Mouse (Mus musculus): ENCODE measurements around the gene Loxl1. TPM values are rescaled to one million over a fixed set of nuclear protein-coding genes. Genes with fewer than 3 reads are reported as not detected.
"Not testable (repeated sequence)": the region's sequence is repeated elsewhere in the genome, so short reads cannot be mapped to it uniquely, and the experiment has no call there.

Loxl1 gene
- polyA plus RNA-seq, 1 experiment, result 2.3 TPM

GRCm38 (mm10) chr9:58274626-58275025 is 38.4 kb downstream of the Loxl1 start:
- TF ChIP-seq CTCF (IDR thresholded peaks at IDR 0.05; ENCODE audit: borderline replicate concordance, insufficient read depth, low read depth, low read length), result no peak
- TF ChIP-seq POLR2A (IDR thresholded peaks at IDR 0.05; ENCODE audit: borderline replicate concordance, insufficient read depth, low read length), result no peak
- no peak for DNase-seq
- no peak overlapping the region for H3K27ac ChIP-seq (ENCODE audit: insufficient read depth, low read length)
- H3K4me1 ChIP-seq (ENCODE audit: control insufficient read depth, insufficient read depth, low read length), result peaks cover 10% of the 10 kb centered on the region; the same call in 1 of the 2 replicates
- 83% methylated on average over 3 of the region's 3 CpGs for WGBS
- no peaks in the 10 kb centered on the region for H3K27me3 ChIP-seq (ENCODE audit: control insufficient read depth, insufficient read depth, low read length)
- H3K4me3 ChIP-seq (replicated peaks; ENCODE audit: insufficient read depth, low read depth, low read length), result no peak overlapping the region

GRCm38 (mm10) chr9:58274101-58274604 is 38.8 kb downstream of the Loxl1 start:
- no peak overlapping the region for H3K4me3 ChIP-seq (replicated peaks; ENCODE audit: insufficient read depth, low read depth, low read length)
- WGBS, result 92% methylated on average over 7 of the region's 7 CpGs
- no peak overlapping the region for H3K27ac ChIP-seq (ENCODE audit: insufficient read depth, low read length)
- DNase-seq, result no peak
- no peak for TF ChIP-seq POLR2A (IDR thresholded peaks at IDR 0.05; ENCODE audit: borderline replicate concordance, insufficient read depth, low read length)
- TF ChIP-seq CTCF (IDR thresholded peaks at IDR 0.05; ENCODE audit: borderline replicate concordance, insufficient read depth, low read depth, low read length), result no peak
- no peaks in the 10 kb centered on the region for H3K27me3 ChIP-seq (ENCODE audit: control insufficient read depth, insufficient read depth, low read length)
- peaks cover 10% of the 10 kb centered on the region; the same call in 1 of the 2 replicates for H3K4me1 ChIP-seq (ENCODE audit: control insufficient read depth, insufficient read depth, low read length)

GRCm38 (mm10) chr9:58272855-58273254 is 40.1 kb downstream of the Loxl1 start:
- no peak overlapping the region for H3K4me3 ChIP-seq (replicated peaks; ENCODE audit: insufficient read depth, low read depth, low read length)
- no peaks in the 10 kb centered on the region for H3K27me3 ChIP-seq (ENCODE audit: control insufficient read depth, insufficient read depth, low read length)
- DNase-seq, result no peak
- TF ChIP-seq CTCF (IDR thresholded peaks at IDR 0.05; ENCODE audit: borderline replicate concordance, insufficient read depth, low read depth, low read length) (no peak), POLR2A (IDR thresholded peaks at IDR 0.05; ENCODE audit: borderline replicate concordance, insufficient read depth, low read length) (no peak)
- WGBS, result 88% methylated on average over 9 of the region's 9 CpGs
- H3K4me1 ChIP-seq (ENCODE audit: control insufficient read depth, insufficient read depth, low read length), result peaks cover 10% of the 10 kb centered on the region; the same call in 1 of the 2 replicates
- no peak overlapping the region for H3K27ac ChIP-seq (ENCODE audit: insufficient read depth, low read length)

GRCm38 (mm10) chr9:58272068-58272541 is 40.9 kb downstream of the Loxl1 start:
- no peak for DNase-seq
- H3K27me3 ChIP-seq (ENCODE audit: control insufficient read depth, insufficient read depth, low read length), result no peaks in the 10 kb centered on the region
- WGBS, result 85% methylated on average over 2 of the region's 2 CpGs
- peaks cover 10% of the 10 kb centered on the region; the same call in 1 of the 2 replicates for H3K4me1 ChIP-seq (ENCODE audit: control insufficient read depth, insufficient read depth, low read length)
- no peak overlapping the region for H3K27ac ChIP-seq (ENCODE audit: insufficient read depth, low read length)
- no peak for TF ChIP-seq POLR2A (IDR thresholded peaks at IDR 0.05; ENCODE audit: borderline replicate concordance, insufficient read depth, low read length)
- no peak for TF ChIP-seq CTCF (IDR thresholded peaks at IDR 0.05; ENCODE audit: borderline replicate concordance, insufficient read depth, low read depth, low read length)
- no peak overlapping the region for H3K4me3 ChIP-seq (replicated peaks; ENCODE audit: insufficient read depth, low read depth, low read length)

GRCm38 (mm10) chr9:58271551-58271950 is 41.4 kb downstream of the Loxl1 start:
- H3K27me3 ChIP-seq (ENCODE audit: control insufficient read depth, insufficient read depth, low read length); H3K4me1 ChIP-seq (ENCODE audit: control insufficient read depth, insufficient read depth, low read length); H3K4me3 ChIP-seq (replicated peaks; ENCODE audit: insufficient read depth, low read depth, low read length); H3K27ac ChIP-seq (ENCODE audit: insufficient read depth, low read length); DNase-seq: not testable (repeated sequence)
- WGBS, result 96% methylated on average over 9 of the region's 9 CpGs

- Histone ChIP-seq H3K4me1 (ENCODE audit: control insufficient read depth, insufficient read depth, low read length) (peaks cover 10% of the 10 kb centered on the region; the same call in 1 of the 2 replicates), H3K27ac (ENCODE audit: insufficient read depth, low read length) (no peak overlapping the region), H3K4me3 (replicated peaks; ENCODE audit: insufficient read depth, low read depth, low read length) (no peak overlapping the region), H3K27me3 (ENCODE audit: control insufficient read depth, insufficient read depth, low read length) (no peaks in the 10 kb centered on the region)
- WGBS, result 96% methylated on average over 3 of the region's 3 CpGs
- TF ChIP-seq CTCF (IDR thresholded peaks at IDR 0.05; ENCODE audit: borderline replicate concordance, insufficient read depth, low read depth, low read length) (no peak), POLR2A (IDR thresholded peaks at IDR 0.05; ENCODE audit: borderline replicate concordance, insufficient read depth, low read length) (no peak)
- DNase-seq, result no peak
Measured at GRCm38 (mm10) chr9:58271109-58271508, 41.9 kb downstream of the Loxl1 start.

GRCm38 (mm10) chr9:58270081-58270480 is 42.9 kb downstream of the Loxl1 start:
- Histone ChIP-seq H3K4me1 (ENCODE audit: control insufficient read depth, insufficient read depth, low read length) (peaks cover 2% of the 10 kb centered on the region; the same call in 1 of the 2 replicates), H3K27ac (ENCODE audit: insufficient read depth, low read length) (no peak overlapping the region), H3K27me3 (ENCODE audit: control insufficient read depth, insufficient read depth, low read length) (no peaks in the 10 kb centered on the region), H3K4me3 (replicated peaks; ENCODE audit: insufficient read depth, low read depth, low read length) (no peak overlapping the region)
- WGBS, result 62% methylated on average over 3 of the region's 3 CpGs
- TF ChIP-seq POLR2A (IDR thresholded peaks at IDR 0.05; ENCODE audit: borderline replicate concordance, insufficient read depth, low read length), result no peak
- TF ChIP-seq CTCF (IDR thresholded peaks at IDR 0.05; ENCODE audit: borderline replicate concordance, insufficient read depth, low read depth, low read length), result no peak
- no peak for DNase-seq

- Histone ChIP-seq H3K4me1 (ENCODE audit: control insufficient read depth, insufficient read depth, low read length) (no peaks in the 10 kb centered on the region), H3K27ac (ENCODE audit: insufficient read depth, low read length) (no peak overlapping the region), H3K4me3 (replicated peaks; ENCODE audit: insufficient read depth, low read depth, low read length) (no peak overlapping the region), H3K27me3 (ENCODE audit: control insufficient read depth, insufficient read depth, low read length) (no peaks in the 10 kb centered on the region)
- peak; percentile 36 to 47 for DNase-seq
- peak; percentile 59; the same call in 1 of the 2 replicates for TF ChIP-seq CTCF (IDR thresholded peaks at IDR 0.05; ENCODE audit: borderline replicate concordance, insufficient read depth, low read depth, low read length)
- no peak for TF ChIP-seq POLR2A (IDR thresholded peaks at IDR 0.05; ENCODE audit: borderline replicate concordance, insufficient read depth, low read length)
- WGBS, result 57% methylated on average over 12 of the region's 12 CpGs
Measured at GRCm38 (mm10) chr9:58268384-58269313, 44.3 kb downstream of the Loxl1 start.
